Mouse (Mus musculus): ENCODE measurements around the gene Ahsa1.
"Not testable (repeated sequence)": the region's sequence is repeated elsewhere in the genome, so short reads cannot be mapped to it uniquely, and the experiment has no call there.

Ahsa1 gene

GRCm38 (mm10) chr12:87281766-87282165, 15.5 kb downstream of the Ahsa1 start:
- no peak for DNase-seq (ENCODE audit: low spot score)

GRCm38 (mm10) chr12:87282743-87283142, 16.5 kb downstream of the Ahsa1 start:
- DNase-seq (ENCODE audit: low spot score) = no peak

- DNase-seq (ENCODE audit: low spot score) = no peak
Measured at GRCm38 (mm10) chr12:87283706-87284105, 17.4 kb downstream of the Ahsa1 start.

- no peak for DNase-seq (ENCODE audit: low spot score)
Measured at GRCm38 (mm10) chr12:87284268-87284667, 18.0 kb downstream of the Ahsa1 start.

DNA sequence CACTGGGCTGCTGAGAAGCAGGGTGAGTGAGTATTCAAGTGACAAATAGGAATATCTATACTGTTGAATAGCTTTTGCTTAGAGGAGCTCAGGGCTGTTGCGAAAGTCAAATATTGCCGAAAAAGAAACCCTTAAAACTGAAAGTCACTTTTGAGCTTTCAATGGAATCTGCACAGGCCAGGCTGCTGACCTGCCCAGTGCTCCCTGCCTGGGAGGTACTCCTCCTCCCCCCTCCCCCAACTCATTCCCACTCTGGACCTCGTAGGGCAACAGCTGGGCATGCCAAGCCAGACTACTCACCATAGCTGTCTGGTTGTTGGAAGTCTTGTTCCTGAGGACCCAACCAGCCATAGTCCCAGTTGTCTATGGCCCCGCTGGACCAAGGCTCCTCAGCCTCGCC, 18.4 kb downstream of the Ahsa1 start:
- no peak for DNase-seq (ENCODE audit: low spot score)

DNA sequence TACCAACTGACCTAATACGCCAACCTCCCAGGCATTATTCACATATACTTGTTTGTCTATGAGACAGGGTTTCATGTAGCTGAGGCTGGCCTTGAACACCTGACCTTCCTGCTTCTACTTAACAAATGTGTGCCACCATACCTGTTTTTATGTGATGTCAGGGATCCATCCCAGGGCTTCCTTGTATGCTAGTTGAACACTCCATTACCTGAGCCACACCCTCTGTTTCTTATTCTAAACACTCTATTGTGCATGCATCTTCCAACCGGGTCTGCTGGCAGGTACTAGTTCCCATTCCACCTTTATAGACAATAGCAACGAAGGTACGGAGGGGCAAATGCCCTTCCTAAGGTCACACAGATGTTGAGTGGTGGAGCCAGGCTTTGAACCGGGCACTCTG, 22.8 kb downstream of the Ahsa1 start:
- no peak for DNase-seq (ENCODE audit: low spot score)

- DNase-seq (ENCODE audit: low spot score) = no peak
Measured at GRCm38 (mm10) chr12:87293934-87294333, 27.7 kb downstream of the Ahsa1 start.

DNA sequence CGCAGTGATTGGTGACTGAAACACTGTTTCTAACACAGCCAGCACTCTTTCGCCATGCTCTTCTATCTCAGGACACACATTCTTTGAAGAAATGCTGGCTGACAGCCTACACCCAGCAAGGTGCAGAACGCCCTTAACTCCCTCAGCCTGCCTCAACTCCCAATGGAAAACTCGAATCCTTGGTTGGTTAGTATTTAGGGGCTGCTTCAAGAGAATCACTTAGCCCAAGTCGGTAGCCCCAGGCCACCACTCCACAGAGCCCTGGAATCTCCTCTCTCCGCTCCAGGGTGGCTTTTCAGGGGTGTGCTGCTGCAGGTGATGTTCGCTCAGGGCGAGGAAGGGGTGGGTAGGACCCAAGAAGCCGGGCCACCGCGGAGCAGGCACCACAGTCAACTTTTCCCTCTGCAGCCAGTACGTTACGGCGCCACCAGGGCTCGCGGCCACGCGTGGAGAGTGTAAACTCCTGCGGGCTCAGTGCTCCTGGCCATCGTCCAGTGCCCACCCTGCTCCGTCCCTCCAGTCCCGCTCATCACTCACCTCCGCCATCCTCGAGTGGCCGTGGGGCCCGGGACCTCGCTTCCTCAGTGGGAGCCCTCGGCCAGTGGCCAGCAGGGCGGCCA, 32.9 kb downstream of the Ahsa1 start:
- no peak for DNase-seq (ENCODE audit: low spot score)

DNA sequence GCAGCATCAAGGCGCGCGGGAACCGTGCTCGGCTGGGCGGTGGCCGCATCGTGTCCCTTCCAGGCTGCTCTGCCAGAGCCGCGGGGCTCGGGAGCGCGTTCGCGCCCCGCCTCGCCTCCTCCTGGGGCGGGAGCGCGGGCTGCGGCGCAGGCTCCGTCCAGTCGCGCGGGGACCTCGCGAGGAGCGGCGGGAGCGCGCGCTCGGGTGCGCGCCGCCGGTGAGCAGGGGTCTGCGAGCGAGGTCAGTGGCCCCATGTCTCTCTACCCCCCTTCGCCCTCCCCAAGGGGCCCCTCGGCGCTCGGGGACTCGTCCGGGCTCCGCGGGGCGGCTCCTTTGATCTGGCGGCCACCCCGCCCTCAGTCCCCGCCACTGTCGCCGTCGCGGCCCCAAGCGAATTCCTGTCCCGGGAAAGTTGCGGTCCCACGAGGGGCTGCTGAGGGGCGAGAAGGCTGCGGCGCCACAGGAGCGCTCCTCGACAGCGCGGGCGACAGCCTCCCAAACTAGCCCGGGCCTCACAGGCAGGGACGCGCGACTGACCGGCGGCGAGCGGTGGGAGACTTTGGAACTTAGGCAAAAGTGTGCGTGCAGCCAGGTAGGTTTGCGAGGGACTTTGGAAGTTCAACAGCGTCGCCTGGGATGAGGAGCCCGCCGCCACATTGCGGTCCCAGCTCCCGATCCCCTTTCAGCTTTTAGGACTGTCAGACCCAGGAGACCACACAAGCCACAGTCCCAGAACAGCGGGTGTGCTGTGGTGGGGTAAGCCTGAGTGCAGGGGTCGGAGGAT, 33.6 kb downstream of the Ahsa1 start, which contains the start of gene Ism2:
Ism2 (minus strand) TSS at position 49 of the 784 bp plus-strand sequence.
- no peak for DNase-seq (ENCODE audit: low spot score)

GRCm38 (mm10) chr12:87300441-87300690, 34.1 kb downstream of the Ahsa1 start:
- DNase-seq (ENCODE audit: low spot score) = no peak

GRCm38 (mm10) chr12:87301189-87301588, 34.9 kb downstream of the Ahsa1 start:
- DNase-seq (ENCODE audit: low spot score) = no peak

DNA sequence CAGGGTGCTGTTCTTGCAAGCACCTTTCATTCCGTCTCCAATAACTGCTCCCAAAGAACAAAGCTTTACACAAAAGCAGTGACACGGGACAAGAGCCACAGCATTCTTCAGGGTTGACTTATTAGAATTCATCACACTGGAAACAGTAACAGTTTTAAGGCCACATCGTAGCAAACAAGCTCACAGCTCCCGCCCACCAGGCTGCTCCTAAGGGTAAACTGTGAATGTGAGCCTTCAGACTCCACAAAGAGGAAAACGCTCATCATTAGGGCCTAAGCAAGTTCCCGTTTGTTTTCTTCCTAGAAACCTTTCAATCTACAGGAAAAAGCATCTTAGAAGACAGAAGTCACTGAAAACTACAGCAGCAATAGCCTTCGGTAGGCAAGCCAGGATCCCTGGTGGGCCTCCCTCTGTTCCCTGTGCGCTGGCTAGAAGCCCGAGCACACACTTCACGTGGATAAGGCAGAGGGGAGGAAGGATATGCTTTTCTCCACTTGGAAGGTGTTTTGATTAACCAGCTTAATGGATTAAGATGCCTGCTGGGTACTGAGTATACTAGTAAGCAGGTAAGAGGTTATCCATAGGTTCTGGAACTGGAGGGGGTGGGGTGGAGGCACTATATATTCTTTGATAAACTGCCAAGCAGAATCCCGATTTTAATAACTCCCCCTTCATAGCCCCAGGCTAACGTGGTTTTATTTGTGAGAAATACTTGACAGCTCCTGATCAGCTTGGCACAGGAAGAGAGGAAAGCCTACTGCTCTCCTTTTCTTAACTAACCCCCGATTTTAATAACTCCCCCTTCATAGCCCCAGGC, 39.7 kb downstream of the Ahsa1 start:
- no peak for DNase-seq (ENCODE audit: low spot score)

DNA sequence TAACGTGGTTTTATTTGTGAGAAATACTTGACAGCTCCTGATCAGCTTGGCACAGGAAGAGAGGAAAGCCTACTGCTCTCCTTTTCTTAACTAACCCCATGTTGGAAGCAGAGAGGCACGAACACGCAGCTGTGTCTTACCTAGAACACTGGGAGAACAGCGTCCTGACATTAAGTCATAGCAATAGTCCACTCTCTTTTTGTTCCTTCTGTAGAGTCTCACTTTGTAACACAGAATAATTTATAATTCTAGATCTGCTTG, 40.2 kb downstream of the Ahsa1 start:
- not testable (repeated sequence) for DNase-seq (ENCODE audit: low spot score)

DNA sequence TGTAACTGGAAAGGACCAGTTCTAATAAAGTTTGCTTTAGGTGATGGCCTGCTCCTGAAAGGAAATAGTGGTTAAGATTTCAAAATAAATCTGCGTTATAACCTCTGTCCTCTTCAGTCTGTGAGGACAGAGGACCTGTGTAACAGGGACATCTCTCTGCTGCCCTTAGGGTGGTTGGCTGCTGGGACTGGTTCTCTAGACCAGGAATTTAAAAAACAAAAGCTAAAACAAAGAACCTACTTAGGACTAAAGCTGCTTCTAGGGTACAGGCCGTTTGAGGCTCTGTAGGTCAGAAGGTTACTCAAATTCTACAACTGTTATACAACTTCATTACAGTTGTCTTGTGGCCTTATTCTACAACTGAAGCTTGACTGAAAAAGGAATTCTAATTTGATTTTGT, 46.8 kb downstream of the Ahsa1 start:
- DNase-seq (ENCODE audit: low spot score) = no peak

- DNase-seq (ENCODE audit: low spot score) = no peak
Measured at GRCm38 (mm10) chr12:87317951-87318350, 51.7 kb downstream of the Ahsa1 start.

DNA sequence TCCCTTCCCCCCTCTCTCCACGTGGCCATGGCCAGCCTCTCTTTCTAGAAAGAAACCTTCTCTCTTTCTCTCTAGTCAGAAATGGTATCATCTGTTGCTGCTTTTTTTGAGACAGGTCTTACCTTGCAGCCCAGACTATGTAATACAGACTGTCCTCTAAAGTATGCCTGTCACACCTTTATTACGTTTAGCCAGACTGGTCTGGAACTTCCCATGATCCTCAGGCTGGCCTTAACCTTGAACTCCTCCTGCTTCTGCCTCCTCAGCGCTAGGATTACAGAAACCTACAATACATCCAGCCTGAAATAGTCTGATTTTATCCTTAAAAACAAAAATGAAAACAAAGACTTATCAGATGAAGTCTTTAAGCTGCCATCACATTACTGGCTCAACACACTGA, 53.0 kb downstream of the Ahsa1 start:
- no peak for DNase-seq (ENCODE audit: low spot score)

All from MN1 (cell line).